Mouse (Mus musculus): ENCODE measurements around the gene Cav1. TPM values are rescaled to one million over a fixed set of nuclear protein-coding genes. Genes with fewer than 3 reads are reported as not detected.

Gene Cav1
- total RNA-seq, 2 experiments from 2014 or later = 503 to 507 TPM

DNA sequence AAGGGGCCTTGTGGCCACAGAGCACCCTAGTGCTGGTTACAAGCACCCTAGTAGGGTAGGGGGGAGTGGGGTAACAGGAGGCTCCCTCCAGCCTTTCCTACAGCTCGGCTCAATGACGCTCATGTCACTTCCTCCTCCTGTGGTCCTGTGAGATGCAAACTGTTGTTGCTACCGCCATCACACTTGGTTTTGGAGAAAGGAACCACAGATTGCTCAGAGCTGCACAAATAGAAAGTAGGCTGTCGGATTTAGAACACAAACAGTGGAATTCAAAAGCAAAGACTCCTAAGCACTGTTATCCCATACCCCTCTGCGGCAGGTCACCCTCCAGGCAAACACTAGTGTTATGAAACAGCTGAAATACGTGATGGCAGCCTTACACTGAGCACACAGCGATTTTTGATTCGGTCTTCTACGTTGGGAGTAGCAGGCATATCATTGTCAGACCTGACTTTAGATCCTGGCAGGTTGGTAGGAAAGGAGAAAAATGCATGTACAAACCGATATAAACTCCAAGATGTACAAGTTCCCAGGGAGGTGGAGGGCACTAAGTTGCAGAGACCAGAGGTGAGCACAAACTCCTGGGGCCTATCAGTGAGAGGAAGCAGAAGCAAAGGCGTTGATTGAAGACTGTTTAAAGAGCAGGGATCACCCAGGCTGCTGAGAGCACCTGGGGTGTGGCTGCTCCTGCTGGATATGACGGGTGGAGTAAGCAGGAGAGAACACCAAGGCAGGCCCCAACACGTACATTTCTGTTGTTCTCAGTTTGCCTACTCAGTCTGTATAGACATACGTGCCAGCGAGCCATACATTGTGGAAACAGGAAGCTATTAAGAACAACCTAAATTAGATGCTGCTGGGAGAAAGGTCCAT is 10.4 kb downstream of the Cav1 start:
- no peak for DNase-seq

DNA sequence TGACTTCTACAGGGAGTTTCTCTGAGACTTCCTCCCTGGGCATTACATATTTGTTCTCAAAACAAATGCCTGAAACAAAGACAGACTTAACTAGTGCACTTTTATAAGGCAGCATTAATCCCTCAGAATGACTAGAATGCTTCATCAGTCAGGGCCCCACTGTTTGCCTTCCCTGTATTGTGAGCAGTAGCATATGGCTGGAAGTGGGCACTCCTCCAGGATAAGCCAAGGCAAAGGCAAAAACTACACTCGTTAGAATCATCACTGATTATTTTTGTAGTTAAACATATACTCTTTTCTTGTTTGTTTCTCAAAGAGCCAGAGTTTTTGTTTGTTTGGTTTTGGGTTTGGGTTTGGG is 11.0 kb downstream of the Cav1 start:
- DNase-seq = no peak

DNA sequence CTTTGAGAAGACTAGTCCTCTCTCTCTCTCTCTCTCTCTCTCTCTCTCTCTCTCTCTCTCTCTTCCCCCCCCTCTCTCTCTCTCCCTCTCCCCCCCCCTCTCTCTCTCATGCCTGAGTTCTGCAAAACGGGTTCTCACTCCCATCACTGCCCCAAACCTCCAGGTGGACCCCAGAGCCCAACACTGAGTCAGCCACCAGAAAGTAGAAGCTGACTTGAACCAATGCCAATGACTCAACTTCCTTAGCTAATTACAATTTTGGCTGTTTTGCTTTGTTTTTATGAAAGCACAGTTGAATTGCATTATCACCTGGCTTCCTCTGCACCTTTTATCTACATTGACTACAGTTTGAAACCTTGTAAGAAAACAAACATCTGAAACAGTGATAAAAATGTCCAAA is 11.8 kb downstream of the Cav1 start:
- DNase-seq = no peak

DNA sequence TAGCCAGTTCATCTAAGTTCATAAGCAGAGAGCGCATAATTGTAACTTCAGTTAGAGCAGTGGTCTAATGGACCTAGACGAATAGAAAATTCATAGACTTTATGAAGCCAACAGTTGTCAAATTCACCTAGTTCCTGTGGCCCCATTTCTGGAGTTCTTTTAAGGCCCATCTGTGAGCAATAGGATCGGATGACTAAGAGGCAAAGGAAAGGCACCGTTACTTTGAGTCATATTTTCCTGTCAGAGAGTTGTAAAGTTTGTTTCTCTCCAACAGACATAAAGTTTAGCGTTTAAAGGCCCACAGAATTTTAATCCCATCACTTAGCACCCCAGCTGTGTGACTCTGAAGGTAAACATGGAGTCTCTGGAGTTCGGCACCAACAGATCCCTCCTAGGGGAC is 15.8 kb downstream of the Cav1 start:
- DNase-seq = no peak

DNA sequence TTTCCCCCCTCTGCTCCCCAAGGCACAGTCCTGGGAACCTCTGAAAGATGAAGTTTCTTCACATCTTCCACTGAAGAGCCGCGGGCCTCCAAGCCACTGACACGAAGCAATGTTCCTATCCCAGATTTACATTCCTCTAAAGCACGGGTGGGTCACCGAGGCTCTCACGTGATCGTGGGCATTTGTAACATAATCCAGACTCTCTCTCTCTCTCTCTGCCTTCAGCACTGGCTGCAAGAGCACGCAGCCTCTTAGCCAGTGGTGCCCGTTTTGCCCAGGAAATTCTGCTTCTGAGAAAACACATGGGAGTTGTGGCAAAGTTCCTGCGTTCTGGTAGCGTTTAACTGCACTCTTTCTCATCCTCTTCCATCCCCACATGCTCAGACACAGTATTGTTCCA is 21.1 kb downstream of the Cav1 start:
- DNase-seq = no peak

DNA sequence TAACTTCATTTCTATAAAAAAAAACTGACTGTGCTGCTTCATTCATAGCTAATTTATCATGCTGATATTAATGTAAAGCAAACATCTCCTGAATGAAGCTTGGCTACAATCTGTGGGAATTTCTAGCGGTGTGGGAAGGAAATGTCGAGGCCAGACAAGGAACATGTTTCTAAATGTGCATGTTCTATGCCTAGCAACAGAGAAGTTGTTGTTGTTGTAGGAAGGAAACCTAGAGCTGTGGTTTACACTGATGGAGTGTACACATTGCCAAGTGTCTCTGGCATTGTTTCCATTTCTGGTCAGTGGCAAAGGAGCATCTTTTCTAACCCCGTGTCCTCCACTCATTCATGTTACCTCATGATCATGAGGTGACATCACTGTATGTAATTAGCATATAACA is 23.7 kb downstream of the Cav1 start:
- no peak for DNase-seq

DNA sequence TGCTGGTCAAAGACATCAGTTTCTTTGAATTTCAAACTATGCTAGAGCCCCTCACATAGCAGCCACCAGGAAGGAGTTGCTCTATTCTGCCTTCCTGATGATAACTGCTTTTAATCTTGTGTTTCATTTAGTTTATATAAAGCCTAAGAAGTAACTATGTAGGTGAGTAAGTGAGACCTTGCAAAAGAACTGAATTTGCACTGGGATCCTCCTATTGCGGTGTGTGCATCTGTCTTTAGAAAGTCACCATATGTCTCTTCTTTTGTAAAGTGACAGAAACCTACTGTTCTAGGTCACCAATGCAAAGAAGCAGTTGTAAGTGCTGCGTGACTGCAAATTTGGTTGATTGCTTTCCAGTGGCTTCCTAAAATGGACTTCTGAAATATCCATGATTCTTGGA is 31.6 kb downstream of the Cav1 start:
- no peak for DNase-seq

DNA sequence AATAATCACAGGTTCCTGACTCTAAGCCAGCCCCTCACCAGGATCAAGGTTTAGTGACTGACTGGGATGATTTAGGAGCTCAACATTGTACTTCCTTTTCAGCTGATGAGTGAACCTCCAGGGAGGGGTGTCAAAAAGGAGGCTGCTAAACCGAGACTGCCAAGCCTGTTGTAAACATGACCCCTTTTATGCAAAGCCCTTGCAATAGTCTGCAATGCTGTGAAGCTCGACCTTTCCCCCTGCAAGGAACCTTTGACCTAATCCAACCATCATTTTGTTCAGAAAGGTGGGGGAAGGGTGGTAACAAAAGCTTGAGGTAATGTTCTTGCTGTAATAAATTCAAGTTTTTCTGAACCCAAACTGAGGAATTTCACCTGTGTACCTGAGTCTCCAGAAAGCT is 34.3 kb downstream of the Cav1 start:
- DNase-seq = no peak

DNA sequence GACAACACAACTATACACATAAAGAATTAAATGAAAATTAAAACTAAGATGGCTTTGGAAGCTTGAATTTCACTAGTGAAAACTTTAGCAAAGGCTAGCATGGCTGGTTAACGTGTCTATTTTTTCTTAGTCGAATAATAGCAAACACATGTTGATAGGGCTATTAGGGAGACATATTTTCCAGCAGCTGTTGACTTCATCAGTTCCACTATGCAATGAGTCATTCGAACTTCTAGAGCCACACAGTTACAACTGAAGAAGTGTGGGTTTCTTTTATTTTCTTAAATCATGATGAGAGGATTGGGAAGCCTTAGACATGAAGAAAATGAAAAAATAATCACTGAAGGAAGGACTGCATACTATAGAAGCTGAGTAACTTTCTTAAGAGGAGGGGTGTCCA is 41.9 kb downstream of the Cav1 start:
- DNase-seq = no peak

DNA sequence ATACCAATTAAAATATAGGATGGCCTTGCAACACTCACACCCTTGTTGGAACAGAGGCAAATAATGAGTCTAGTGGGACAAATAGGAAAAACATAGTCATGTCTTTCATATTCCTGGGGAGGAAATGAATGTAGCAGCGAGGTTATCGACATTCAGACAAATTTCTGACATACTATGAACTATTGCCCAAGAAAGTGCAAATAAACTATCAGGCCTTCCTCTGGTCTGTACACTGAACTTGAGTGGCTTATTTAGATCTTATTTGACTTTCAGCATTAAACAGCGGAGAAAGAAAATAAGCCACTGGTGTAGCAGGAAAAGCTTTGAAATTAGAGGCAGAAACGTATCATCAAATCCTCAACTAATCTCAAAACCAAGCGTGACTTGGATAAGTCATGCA is 44.7 kb downstream of the Cav1 start:
- DNase-seq = no peak

DNA sequence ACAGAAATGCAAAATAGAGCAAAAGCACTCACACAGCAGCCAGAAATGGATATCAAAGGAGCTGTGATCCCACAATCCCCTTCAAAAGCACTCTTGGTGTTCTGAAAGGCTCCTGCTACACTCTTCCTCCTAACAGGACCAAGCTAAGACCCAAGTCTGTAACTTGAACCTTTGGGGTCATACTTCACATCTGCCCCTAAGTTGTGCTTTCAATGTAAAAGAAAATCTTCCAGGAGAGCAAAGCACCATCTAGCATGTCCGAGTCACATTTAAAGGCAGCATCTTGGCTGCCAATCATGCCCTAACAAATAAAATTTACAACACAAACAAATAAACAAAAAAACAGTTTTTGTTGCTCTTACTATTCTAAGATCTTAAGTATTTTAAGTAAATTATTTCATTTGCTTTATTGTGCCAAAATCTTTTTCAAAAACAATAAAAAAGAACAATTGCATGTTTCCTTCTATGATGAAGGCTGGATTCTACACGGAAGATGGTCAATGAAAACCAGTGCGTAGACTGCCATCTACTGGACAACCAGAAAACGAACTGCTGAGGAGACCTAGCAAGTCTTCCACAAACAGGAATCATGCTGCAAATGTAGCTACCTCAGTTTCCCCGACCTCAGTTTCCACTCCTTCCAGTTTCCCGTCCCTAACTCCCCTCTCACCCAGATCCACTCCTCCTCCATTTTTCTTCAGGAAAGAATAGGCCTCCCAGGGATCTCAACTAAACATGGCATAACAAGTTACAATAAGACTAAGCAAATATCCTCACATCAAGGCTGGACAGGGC is 53.0 kb downstream of the Cav1 start:
- peak; percentile 36 for DNase-seq

DNA sequence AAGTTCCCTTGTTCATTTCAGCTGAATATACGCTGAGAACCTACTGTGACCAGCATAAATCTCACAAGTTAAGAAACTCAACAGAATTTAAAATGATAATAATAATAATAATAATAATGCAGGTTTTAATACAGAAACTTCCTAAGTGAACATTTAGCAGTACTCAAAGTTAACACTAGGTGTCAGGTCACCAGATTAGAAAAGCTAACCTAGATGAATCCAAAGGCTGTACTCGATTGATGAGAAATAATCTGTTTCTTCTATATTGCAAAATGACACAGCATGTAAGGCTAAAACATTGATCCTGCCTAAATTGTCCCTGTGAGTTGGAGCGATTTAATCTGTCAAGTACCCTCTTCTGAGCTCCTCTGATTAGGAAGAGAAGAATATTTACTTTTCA is 56.6 kb downstream of the Cav1 start:
- no peak for DNase-seq

DNA sequence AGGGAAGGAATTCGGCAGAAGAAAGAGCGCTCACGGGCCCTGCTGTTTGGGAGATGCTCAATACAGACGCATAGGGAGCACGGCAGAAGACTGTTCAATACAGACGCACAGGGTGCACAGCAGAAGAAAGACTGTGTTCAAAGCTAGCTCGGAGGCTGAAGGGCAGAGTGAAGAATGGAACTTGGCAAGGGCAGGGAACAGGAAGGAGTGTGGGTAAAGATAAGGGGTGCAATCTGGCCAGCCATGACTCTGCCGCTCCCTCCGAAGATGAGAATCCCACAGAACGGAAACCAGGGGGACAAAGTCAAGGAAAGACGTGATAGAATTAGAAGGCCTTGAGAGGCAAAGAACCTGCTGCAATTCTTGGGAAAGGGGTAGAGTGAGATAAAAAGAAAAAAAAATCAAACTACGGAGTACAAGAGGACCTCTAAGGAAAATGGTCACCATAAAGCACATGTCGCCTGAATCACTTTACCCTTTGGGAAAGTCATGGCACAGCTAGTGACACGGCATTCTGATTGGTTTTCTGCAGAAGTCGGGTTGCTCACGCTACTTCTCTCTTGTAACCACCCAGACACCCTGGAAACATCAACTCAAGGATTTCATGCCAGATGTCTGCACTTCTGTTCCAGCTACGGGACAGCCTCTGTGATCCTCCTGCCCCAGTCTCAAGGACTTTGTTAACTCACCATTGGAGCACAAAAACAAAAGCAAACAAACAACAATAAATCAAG is 57.5 kb downstream of the Cav1 start:
- DNase-seq = no peak

DNA sequence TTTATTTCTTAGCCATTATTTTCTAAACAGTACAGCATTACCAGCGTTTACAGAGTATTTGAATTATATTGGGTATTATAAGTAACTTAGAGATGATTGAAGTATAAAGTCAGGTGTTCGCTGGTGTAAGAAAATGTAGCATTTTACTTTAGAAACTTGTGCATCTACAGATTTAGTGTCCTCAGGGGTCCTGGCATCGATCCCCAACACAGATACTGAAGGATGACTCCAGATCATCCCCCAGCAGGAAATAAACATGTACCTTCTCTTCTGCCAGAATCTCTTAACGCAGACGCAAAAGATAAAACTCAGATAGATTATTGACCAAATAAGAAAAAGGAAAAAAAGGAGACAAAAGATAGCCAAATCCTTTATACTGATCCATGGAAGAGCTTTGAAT is 68.2 kb downstream of the Cav1 start:
- DNase-seq = no peak

DNA sequence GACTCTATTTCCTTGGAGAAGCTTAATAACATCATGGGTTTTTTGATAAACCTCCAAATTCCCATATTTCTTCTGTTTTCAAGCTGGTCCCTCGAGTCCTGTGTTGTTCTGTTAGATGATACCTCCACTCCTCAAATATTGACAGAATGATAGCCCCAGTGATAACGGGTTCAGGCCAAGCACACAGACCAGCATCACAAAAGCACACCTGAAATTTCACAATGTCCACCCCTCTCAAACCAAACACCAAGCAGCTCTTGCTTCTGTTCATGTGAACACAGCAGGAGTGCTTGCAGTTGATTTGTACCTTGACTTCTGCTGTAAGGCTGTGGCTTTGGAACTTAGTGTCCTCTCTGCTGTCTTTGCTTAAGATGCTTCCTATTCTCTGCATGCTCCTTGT is 71.2 kb downstream of the Cav1 start:
- no peak for DNase-seq

DNA sequence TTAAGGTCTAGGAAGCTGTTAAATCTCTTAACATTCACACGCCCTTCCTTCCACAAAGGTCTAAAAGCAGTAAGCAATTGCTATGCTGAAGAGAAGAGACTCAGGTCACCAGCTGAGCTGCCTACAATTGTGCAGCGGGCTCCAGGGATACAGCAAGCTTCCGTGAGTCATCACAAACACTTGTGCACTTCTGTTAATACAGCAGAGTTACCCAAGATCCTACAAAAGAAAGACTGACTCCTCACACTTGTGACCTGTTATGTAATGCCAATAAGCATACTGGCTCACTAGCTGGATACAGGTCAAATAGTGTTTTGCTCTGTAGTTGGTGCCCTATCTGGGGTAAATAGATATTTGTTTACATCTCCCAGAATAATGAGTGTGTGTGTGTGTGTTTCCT is 74.0 kb downstream of the Cav1 start:
- no peak for DNase-seq

DNA sequence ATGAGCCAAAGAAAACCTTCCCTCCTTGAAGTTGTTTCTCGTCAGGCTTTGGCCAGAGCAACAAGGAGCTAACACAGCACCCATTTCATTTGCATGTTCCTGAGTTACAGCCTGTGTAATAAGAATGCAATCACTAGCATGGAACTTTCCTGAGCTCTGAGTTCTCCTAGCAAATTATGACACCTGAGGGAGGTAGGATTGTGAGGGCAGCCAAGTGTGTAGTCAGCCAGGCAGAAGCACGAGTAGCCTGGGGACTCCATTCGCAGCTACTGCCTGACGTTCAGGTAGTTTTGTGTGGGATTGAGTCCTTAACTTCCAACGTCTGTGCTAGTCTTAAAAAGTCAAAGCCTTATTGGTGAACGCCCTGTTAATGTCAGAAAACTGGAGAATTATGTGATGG is 75.6 kb downstream of the Cav1 start:
- no peak for DNase-seq

DNA sequence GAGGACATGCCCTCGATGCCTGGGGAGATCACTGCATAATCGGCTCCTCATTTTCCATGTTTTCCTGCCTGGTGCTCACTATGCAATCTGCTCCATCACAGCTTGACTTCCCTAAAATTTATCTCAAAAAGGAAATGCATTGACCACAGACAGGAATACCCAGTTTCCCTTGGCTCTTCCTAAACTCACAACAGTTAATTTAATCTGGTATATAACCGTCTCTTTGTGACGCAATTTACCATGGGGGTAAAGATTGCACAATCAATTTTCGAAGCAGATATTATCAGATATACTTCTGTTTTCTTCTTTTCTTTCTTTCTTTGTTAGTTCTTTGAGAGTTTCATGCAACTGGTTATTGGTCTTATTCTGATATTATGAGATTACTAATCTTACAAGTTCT is 79.4 kb downstream of the Cav1 start:
- DNase-seq = no peak

DNA sequence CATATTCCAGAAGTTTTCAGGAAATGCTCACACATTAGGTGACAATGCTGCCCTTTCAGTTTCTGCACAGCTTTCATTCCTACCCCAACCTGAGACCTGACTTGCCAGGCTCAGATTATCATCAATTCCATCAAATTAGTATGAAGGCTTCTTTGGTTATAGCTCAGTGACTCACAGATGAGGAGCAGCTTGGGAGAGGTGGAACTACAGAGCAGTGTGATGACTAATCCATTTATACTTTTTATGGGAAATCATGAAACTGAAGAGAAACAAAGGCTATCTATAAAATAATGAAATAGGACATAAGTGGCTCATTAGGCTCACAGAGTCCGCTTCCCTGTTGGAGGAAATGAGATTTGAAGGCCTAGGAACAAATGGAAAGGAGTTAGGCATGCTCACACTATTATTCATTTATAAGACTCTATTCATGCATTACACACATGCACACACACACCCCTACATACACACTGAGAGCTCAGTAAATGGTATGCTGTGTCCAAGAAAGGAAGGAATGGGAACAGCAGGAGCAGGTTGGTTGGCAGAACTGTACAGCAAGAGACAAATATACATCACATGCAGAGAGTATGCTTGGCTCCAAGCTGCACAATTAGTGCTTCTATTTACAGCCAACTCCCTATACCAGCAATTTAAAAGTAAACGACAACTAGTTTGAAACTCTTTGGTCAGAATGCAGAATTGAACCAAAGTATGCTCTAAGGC is 82.0 kb downstream of the Cav1 start:
- DNase-seq = no peak
